Mouse (Mus musculus): ENCODE measurements at regions not wholly inside any gene's neighbourhood (a gene's known extent, or its start where the extent isn't known, plus 50 kb on each side); places are given as distances from the start of the nearest gene placed in this dataset.
A peak's percentile ranks its signal among the peaks of the same experiment; 100 is the strongest.

DNA sequence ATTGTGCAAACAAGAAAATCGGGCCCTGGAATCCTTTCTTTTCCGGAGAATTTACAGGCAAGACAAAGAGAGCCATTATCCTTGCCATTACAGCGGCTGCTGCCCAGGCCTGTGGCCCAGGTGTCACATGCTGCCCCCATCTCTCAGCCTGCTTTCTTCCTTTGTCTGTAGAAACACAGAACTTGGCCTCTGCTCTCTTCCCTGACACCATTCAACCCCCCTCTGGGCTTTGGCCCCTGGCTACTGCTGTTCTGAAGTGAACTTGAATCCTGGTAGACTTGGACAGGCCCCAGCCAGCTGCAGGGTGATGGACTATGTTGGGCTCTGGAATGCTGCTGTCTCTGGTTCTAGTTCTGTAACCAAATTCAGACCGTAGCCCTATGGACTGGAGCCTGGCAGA, 299.3 kb downstream of the Gm49356 start:
- Histone ChIP-seq H3K9me3 (ENCODE audit: control insufficient read depth, low read length) (no peaks in the 10 kb centered on the region), H3K27ac (replicated peaks) (no peak overlapping the region), H3K9ac (ENCODE audit: low read length) (no peak overlapping the region), H3K4me3 (ENCODE audit: low read depth, low read length) (no peak overlapping the region), H3K27me3 (ENCODE audit: control insufficient read depth, insufficient read depth, low read length) (no peaks in the 10 kb centered on the region), H3K36me3 (ENCODE audit: control insufficient read depth, insufficient read depth, low read length) (no peaks in the 10 kb centered on the region), H3K4me1 (replicated peaks; ENCODE audit: control insufficient read depth, insufficient read depth) (0 out of 2 replicates have a peak, but pooled peaks cover 2% of the 10 kb centered on the region), H3K4me2 (replicated peaks; ENCODE audit: low read depth) (no peak overlapping the region)
- no peak for TF ChIP-seq CTCF (IDR thresholded peaks at IDR 0.05; ENCODE audit: low read depth)
- no peak for TF ChIP-seq EP300 (optimal IDR thresholded peaks at IDR 0.05)
- no peak for DNase-seq (ENCODE audit: low spot score)
- 41% methylated on average over 4 of the region's 4 CpGs for WGBS
- 0 out of 2 replicates have a peak, but pooled peaks have one; percentile 26 for ATAC-seq (ENCODE audit: low FRiP score, low TSS enrichment)

DNA sequence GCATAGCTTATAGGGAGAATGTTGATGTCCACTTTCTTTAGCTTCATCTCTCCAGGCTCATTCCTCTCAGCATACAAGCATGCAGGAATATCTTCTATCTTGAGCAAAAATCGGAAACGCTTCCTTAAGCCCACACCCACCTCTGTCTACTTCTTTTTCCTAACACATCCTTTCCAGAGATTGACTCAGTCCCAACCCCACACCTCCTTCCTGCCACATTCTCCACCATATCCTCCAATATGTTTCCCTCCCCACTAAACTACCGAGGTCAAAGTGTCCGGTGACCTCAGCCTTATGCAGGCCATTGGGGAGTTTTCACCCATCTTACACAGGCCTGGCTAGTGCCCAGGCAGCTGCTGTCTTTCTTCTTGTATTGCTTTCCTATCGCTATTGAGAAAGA, 301.4 kb downstream of the Gm49356 start:
- Histone ChIP-seq H3K27me3 (ENCODE audit: control insufficient read depth, insufficient read depth, low read length) (no peaks in the 10 kb centered on the region), H3K36me3 (ENCODE audit: control insufficient read depth, insufficient read depth, low read length) (no peaks in the 10 kb centered on the region), H3K4me3 (ENCODE audit: low read depth, low read length) (no peak overlapping the region), H3K9ac (ENCODE audit: low read length) (no peak overlapping the region), H3K4me2 (replicated peaks; ENCODE audit: low read depth) (no peak overlapping the region), H3K4me1 (replicated peaks; ENCODE audit: control insufficient read depth, insufficient read depth) (0 out of 2 replicates have a peak, but pooled peaks cover 4% of the 10 kb centered on the region), H3K9me3 (ENCODE audit: control insufficient read depth, low read length) (no peaks in the 10 kb centered on the region), H3K27ac (replicated peaks) (no peak overlapping the region)
- no peak for TF ChIP-seq EP300 (optimal IDR thresholded peaks at IDR 0.05)
- no peak for TF ChIP-seq CTCF (IDR thresholded peaks at IDR 0.05; ENCODE audit: low read depth)
- DNase-seq (ENCODE audit: low spot score) (no peak), ATAC-seq (ENCODE audit: low FRiP score, low TSS enrichment) (no peak)
- WGBS: 85% methylated on average over 5 of the region's 5 CpGs

DNA sequence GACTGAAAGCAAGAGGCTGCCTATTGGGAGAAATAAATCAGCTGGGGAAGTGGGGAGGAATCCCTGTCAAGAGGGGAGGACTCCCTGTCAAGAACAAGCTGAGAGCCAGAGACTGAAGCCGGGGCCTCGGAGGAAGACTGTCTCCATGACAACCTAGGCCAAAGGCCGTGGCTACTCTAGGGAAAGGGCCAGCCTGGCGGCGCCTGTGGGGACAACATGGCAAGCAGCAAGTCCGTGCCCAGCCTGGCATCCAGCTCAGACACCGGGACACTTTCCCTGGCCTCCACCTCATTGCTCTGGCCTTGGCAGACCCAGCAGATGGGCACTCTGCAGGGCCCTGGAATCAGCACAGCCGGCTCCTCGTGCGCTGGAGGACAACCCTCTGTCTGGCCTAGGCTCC, 305.3 kb downstream of the Gm49356 start:
- Histone ChIP-seq H3K36me3 (ENCODE audit: control insufficient read depth, insufficient read depth, low read length) (no peaks in the 10 kb centered on the region), H3K4me3 (ENCODE audit: low read depth, low read length) (no peak overlapping the region), H3K9ac (ENCODE audit: low read length) (no peak overlapping the region), H3K4me2 (replicated peaks; ENCODE audit: low read depth) (no peak overlapping the region), H3K27me3 (ENCODE audit: control insufficient read depth, insufficient read depth, low read length) (no peaks in the 10 kb centered on the region), H3K9me3 (ENCODE audit: control insufficient read depth, low read length) (no peaks in the 10 kb centered on the region), H3K4me1 (replicated peaks; ENCODE audit: control insufficient read depth, insufficient read depth) (peaks cover 7% of the 10 kb centered on the region; the same call in 1 of the 2 replicates), H3K27ac (replicated peaks) (no peak overlapping the region)
- peak; percentile 23 for DNase-seq (ENCODE audit: low spot score)
- 65% methylated on average over 10 of the region's 10 CpGs for WGBS
- TF ChIP-seq EP300 (optimal IDR thresholded peaks at IDR 0.05) (no peak), CTCF (IDR thresholded peaks at IDR 0.05; ENCODE audit: low read depth) (no peak)
- no peak; the same call in 1 of the 2 replicates for ATAC-seq (ENCODE audit: low FRiP score, low TSS enrichment)

DNA sequence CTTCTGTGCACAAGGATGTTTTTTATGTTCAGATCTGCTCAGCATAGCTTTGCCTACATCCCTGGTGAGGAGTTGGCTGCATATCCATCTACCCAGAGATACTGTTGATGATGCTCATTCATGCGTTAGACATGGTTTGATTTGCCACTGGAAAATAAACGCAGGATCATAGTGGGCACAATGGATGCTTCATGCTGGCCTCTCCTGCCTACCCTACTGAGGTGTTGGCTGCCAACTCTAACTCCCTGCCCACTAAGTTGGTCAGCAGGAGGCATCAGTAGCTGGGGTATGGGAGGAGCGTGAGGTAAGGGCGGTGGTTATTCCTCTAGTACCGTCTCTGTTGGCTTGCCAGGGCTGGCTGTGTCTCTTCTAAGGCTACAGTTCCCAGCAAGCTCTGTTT, 307.3 kb downstream of the Gm49356 start:
- no peaks in the 10 kb centered on the region for H3K9me3 ChIP-seq (ENCODE audit: control insufficient read depth, low read length)
- H3K27ac ChIP-seq (replicated peaks): peak overlapping the region; percentile 84; the same call in 1 of the 2 replicates
- peaks cover 7% of the 10 kb centered on the region; the same call in 1 of the 2 replicates for H3K4me1 ChIP-seq (replicated peaks; ENCODE audit: control insufficient read depth, insufficient read depth)
- WGBS: 86% methylated on average over 5 of the region's 5 CpGs
- DNase-seq (ENCODE audit: low spot score): no peak
- no peaks in the 10 kb centered on the region for H3K36me3 ChIP-seq (ENCODE audit: control insufficient read depth, insufficient read depth, low read length)
- no peak overlapping the region for H3K4me2 ChIP-seq (replicated peaks; ENCODE audit: low read depth)
- H3K27me3 ChIP-seq (ENCODE audit: control insufficient read depth, insufficient read depth, low read length): no peaks in the 10 kb centered on the region
- TF ChIP-seq EP300 (optimal IDR thresholded peaks at IDR 0.05) (no peak), CTCF (IDR thresholded peaks at IDR 0.05; ENCODE audit: low read depth) (no peak)
- H3K9ac ChIP-seq (ENCODE audit: low read length): no peak overlapping the region
- no peak for ATAC-seq (ENCODE audit: low FRiP score, low TSS enrichment)
- no peak overlapping the region for H3K4me3 ChIP-seq (ENCODE audit: low read depth, low read length)

DNA sequence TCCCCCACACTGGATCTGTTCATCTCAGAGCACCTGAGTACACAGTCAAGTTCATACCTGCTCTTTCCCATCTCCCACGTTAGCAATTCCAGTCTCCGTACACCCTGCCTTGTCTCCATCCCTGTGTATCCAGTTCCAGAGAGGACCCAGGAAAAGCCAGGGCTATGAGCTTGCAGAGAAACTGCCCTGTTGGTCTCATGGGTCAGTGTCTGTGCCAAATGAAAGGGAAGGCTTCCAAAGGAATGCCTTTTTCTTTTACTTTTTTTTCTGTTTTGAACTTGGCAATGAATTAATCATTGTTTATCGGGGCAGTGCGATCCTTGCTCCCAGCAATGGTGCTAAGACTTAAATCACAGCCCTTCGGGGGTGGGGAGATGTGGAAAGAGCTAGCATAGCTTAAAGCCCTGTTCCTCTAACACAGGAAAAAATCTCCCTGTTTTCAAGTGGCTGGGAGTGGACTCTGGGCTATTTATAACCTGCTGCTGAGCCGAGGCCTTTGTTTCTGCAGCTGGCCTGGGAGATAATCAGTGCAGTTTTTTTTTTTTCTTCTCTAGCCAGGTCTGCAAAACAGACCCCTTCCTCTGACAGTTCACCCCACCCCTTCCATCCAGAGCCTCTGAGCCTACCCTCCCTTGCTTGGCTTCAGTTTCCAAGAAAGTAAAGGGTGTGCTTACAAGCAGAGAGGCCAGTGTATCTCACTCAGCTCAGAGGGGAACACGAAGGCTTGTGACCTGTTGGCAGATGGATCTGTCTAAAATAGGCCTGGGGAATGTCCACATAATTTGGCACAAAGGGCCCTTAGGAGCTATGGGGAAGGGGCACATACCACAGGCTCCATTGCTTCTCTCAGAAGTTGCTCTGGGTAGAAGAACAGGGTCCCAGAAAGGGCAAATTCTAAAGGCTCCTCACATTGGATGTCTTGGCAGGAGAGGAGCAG, 308.6 kb downstream of the Gm49356 start:
- H3K4me2 ChIP-seq (replicated peaks; ENCODE audit: low read depth): no peak overlapping the region
- no peak overlapping the region for H3K9ac ChIP-seq (ENCODE audit: low read length)
- WGBS: 3% methylated on average over 7 of the region's 7 CpGs
- ATAC-seq (ENCODE audit: low FRiP score, low TSS enrichment): peak; percentile 81
- peak; percentile 55 for DNase-seq (ENCODE audit: low spot score)
- no peaks in the 10 kb centered on the region for H3K9me3 ChIP-seq (ENCODE audit: control insufficient read depth, low read length)
- no peaks in the 10 kb centered on the region for H3K27me3 ChIP-seq (ENCODE audit: control insufficient read depth, insufficient read depth, low read length)
- TF ChIP-seq EP300 (optimal IDR thresholded peaks at IDR 0.05) (peak; percentile 43), CTCF (IDR thresholded peaks at IDR 0.05; ENCODE audit: low read depth) (no peak)
- no peaks in the 10 kb centered on the region for H3K36me3 ChIP-seq (ENCODE audit: control insufficient read depth, insufficient read depth, low read length)
- peak overlapping the region; percentile 84 for H3K27ac ChIP-seq (replicated peaks)
- H3K4me1 ChIP-seq (replicated peaks; ENCODE audit: control insufficient read depth, insufficient read depth): peaks cover 7% of the 10 kb centered on the region; the same call in 1 of the 2 replicates
- H3K4me3 ChIP-seq (ENCODE audit: low read depth, low read length): no peak overlapping the region

DNA sequence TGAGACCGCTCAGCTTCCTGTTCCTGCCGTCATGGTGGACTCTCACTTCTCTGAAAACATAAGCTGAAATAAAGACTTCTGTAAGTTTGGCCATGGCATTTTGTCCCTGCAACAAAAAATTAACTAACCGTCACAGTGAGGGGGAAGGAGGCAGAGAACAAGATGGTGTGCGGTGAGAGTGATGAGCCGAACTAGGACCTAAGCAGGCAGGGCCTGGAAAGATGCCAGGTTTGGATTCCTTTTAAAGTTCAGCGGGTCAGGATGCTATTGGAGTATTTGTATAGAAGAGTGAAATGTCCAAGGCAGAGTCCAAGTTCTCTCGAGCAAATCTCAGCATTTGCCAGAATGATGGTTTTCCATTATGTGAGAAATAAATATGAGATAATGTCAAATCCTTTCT, 312.3 kb downstream of the Gm49356 start:
- H3K4me3 ChIP-seq (ENCODE audit: low read depth, low read length): no peak overlapping the region
- peaks cover 5% of the 10 kb centered on the region; the same call in 1 of the 2 replicates for H3K4me1 ChIP-seq (replicated peaks; ENCODE audit: control insufficient read depth, insufficient read depth)
- ATAC-seq (ENCODE audit: low FRiP score, low TSS enrichment) (no peak), DNase-seq (ENCODE audit: low spot score) (no peak)
- no peak overlapping the region for H3K27ac ChIP-seq (replicated peaks)
- H3K9me3 ChIP-seq (ENCODE audit: control insufficient read depth, low read length): no peaks in the 10 kb centered on the region
- 62% methylated on average over 7 of the region's 7 CpGs for WGBS
- H3K36me3 ChIP-seq (ENCODE audit: control insufficient read depth, insufficient read depth, low read length): no peaks in the 10 kb centered on the region
- no peak for TF ChIP-seq EP300 (optimal IDR thresholded peaks at IDR 0.05)
- no peak for TF ChIP-seq CTCF (IDR thresholded peaks at IDR 0.05; ENCODE audit: low read depth)
- no peak overlapping the region for H3K4me2 ChIP-seq (replicated peaks; ENCODE audit: low read depth)
- no peaks in the 10 kb centered on the region for H3K27me3 ChIP-seq (ENCODE audit: control insufficient read depth, insufficient read depth, low read length)
- H3K9ac ChIP-seq (ENCODE audit: low read length): no peak overlapping the region
